Mouse (Mus musculus) liver, adult 2 months (tissue): Measurements from ENCODE around the gene Stat5b. TPM values are rescaled to one million over a fixed set of nuclear protein-coding genes. Genes with fewer than 3 reads are reported as not detected.
A peak's percentile ranks its signal among the peaks of the same experiment; 100 is the strongest.

Experiments used
- DNase-seq: peaks from one replicate; pipeline ENCODE4 v3.0.0-alpha.2; 2011; ENCODE audit warnings: low read depth, low spot score; ENCODE audit errors: extremely low read depth
- H3K27ac ChIP-seq: fragments of 200-500 bp; replicated peaks from 2 replicates; pipeline ENCODE4 v1.5.1; 2012; ENCODE audit warnings: low read depth, mild to moderate bottlenecking, control low read depth, inconsistent platforms, low read length; ENCODE audit not compliant: insufficient read depth
- H3K27me3 ChIP-seq: fragments of 200-500 bp; 2 replicates; pipeline ENCODE4 v1.6.1; 2012; ENCODE audit warnings: mild to moderate bottlenecking, moderate library complexity, low read length, inconsistent platforms; ENCODE audit not compliant: control insufficient read depth, insufficient read depth
- H3K36me3 ChIP-seq: fragments of 200-500 bp; 2 replicates; pipeline ENCODE4 v1.6.1; 2012; ENCODE audit warnings: low read length, inconsistent platforms; ENCODE audit not compliant: control insufficient read depth, insufficient read depth
- H3K4me1 ChIP-seq: fragments of 200-500 bp; 2 replicates; pipeline ENCODE4 v1.6.1; 2011; ENCODE audit warnings: low read length; ENCODE audit not compliant: control insufficient read depth, insufficient read depth
- H3K4me3 ChIP-seq: fragments of 200-500 bp; 2 replicates; pipeline ENCODE4 v1.5.1; 2011; ENCODE audit warnings: low read depth, mild to moderate bottlenecking, control low read depth, low read length, moderate library complexity; ENCODE audit not compliant: insufficient read depth
- H3K79me2 ChIP-seq: fragments of 200-500 bp; 2 replicates; pipeline ENCODE4 v1.6.1; 2012; ENCODE audit warnings: inconsistent platforms, mild to moderate bottlenecking, low read length, moderate library complexity; ENCODE audit not compliant: control insufficient read depth, insufficient read depth
- H3K9ac ChIP-seq: fragments of 200-500 bp; 2 replicates; pipeline ENCODE4 v1.6.1; 2012; ENCODE audit warnings: low read depth, mild to moderate bottlenecking, control low read depth, inconsistent platforms, low read length
- CTCF ChIP-seq: fragments of 200-500 bp; IDR thresholded peaks from 2 replicates; pipeline ENCODE4 v1.5.1; 2011; ENCODE audit warnings: low read depth, low read length, control low read depth
- POLR2A ChIP-seq: fragments of 200-500 bp; IDR thresholded peaks from 2 replicates; pipeline ENCODE4 v1.6.1; 2011; ENCODE audit warnings: low read length, control low read depth; ENCODE audit not compliant: insufficient read depth; ENCODE audit errors: extremely low read depth
- WGBS: fragments of 180-500 bp; shearing (Covaris S2); methylation state at CpG from one replicate; pipeline ENCODE4 v1.1.7; 2018; 5-methylcytosine and 5-hydroxymethylcytosine counted together
- polyA plus RNA-seq: library from polyadenylated mRNA; depleted of rRNA; stranded (reverse); fragments of >200 nt; gene quantifications from 2 replicates; pipeline ENCODE4 v1.2.3, GENCODE M21; 2012
- total RNA-seq: library from RNA; depleted of rRNA; stranded (reverse); fragments of >200 nt; gene quantifications from 2 replicates; pipeline ENCODE4 v1.2.3, GENCODE M21; 2014

Gene Stat5b
- total and polyA plus RNA-seq, 2 experiments, result 31.8 to 32.0 TPM

DNA sequence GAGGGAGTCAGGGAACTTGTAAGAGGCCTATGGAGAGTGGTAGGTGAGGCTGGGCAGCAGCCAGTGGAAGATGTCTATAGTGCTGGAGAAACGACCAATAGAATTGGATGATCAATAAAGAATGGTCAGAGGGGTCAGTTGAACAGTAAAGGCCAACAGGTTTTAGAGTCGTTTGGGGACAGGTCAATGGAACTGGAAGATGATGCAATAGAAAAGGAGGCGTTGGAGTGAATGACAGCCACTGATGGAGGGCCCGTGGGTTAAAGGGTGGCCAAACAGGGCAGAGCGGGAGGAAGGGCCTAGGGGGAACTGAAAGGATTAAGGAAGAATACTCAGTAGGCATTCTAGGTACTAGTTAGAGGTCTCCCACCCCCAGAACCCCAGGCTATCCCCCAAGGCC is 103.4 kb downstream of the Stat5b start:
- H3K4me1 ChIP-seq, result 0 out of 2 replicates have a peak, but pooled peaks cover 3% of the 10 kb centered on the region
- H3K36me3 ChIP-seq, result no peaks in the 10 kb centered on the region
- no peak overlapping the region for H3K9ac ChIP-seq
- WGBS, result 17% methylated on average over 5 of the region's 5 CpGs
- no peaks in the 10 kb centered on the region for H3K27me3 ChIP-seq
- no peak overlapping the region for H3K27ac ChIP-seq
- H3K79me2 ChIP-seq, result no peaks in the 10 kb centered on the region
- TF ChIP-seq CTCF (no peak), POLR2A (no peak)
- peak; percentile 79 for DNase-seq
- H3K4me3 ChIP-seq, result no peak overlapping the region

DNA sequence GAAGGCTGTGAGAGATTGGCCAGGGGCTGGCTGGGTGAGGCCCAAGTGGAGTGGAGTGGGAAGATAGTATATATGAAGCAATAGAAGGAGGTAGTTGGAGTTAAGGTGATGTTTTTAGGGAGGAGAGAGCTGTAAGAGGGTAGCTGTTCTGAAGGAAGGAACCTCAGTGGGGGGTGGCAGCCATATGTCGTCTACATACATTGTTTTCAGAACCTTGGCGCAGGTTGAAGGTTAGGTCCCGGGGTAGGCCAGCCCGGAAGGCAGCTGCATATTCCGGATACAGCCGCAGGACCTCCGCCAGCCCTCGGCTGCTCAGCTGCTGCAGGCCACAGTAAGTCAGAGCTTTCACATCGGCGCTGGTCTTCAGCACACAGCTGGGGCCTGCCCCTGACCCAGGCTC is 104.0 kb downstream of the Stat5b start:
- Histone ChIP-seq H3K27ac (no peak overlapping the region), H3K4me1 (0 out of 2 replicates have a peak, but pooled peaks cover 3% of the 10 kb centered on the region), H3K9ac (no peak overlapping the region), H3K36me3 (no peaks in the 10 kb centered on the region), H3K4me3 (no peak overlapping the region), H3K79me2 (no peaks in the 10 kb centered on the region), H3K27me3 (no peaks in the 10 kb centered on the region)
- DNase-seq, result no peak
- 81% methylated on average over 10 of the region's 10 CpGs for WGBS
- TF ChIP-seq CTCF (no peak), POLR2A (no peak)

- Histone ChIP-seq H3K4me1 (0 out of 2 replicates have a peak, but pooled peaks cover 3% of the 10 kb centered on the region), H3K4me3 (no peak overlapping the region), H3K36me3 (no peaks in the 10 kb centered on the region), H3K9ac (no peak overlapping the region), H3K79me2 (no peaks in the 10 kb centered on the region), H3K27me3 (no peaks in the 10 kb centered on the region), H3K27ac (no peak overlapping the region)
- TF ChIP-seq CTCF (peak; percentile 71), POLR2A (no peak)
- DNase-seq, result peak; percentile 21
- 30% methylated on average over 6 of the region's 6 CpGs for WGBS
Observed at GRCm38 (mm10) chr11:100745085-100745484, 105.4 kb downstream of the Stat5b start.

- Histone ChIP-seq H3K27me3 (no peaks in the 10 kb centered on the region), H3K79me2 (peaks cover 14% of the 10 kb centered on the region), H3K4me1 (peaks cover 8% of the 10 kb centered on the region), H3K4me3 (no peak overlapping the region), H3K27ac (no peak overlapping the region), H3K9ac (no peak overlapping the region), H3K36me3 (no peaks in the 10 kb centered on the region)
- DNase-seq, result no peak
- TF ChIP-seq CTCF (no peak), POLR2A (no peak)
- 65% methylated on average over 6 of the region's 6 CpGs for WGBS
Observed at GRCm38 (mm10) chr11:100741348-100741747, 109.2 kb downstream of the Stat5b start.

GRCm38 (mm10) chr11:100738749-100739148 is 111.8 kb downstream of the Stat5b start:
- H3K36me3 ChIP-seq, result no peaks in the 10 kb centered on the region
- peaks cover 18% of the 10 kb centered on the region for H3K4me1 ChIP-seq
- peaks cover 34% of the 10 kb centered on the region for H3K79me2 ChIP-seq
- no peak overlapping the region for H3K9ac ChIP-seq
- no peak for DNase-seq
- 28% methylated on average over 5 of the region's 5 CpGs for WGBS
- H3K4me3 ChIP-seq, result no peak overlapping the region
- TF ChIP-seq CTCF, result no peak
- TF ChIP-seq POLR2A, result no peak
- H3K27ac ChIP-seq, result no peak overlapping the region
- H3K27me3 ChIP-seq, result no peaks in the 10 kb centered on the region

DNA sequence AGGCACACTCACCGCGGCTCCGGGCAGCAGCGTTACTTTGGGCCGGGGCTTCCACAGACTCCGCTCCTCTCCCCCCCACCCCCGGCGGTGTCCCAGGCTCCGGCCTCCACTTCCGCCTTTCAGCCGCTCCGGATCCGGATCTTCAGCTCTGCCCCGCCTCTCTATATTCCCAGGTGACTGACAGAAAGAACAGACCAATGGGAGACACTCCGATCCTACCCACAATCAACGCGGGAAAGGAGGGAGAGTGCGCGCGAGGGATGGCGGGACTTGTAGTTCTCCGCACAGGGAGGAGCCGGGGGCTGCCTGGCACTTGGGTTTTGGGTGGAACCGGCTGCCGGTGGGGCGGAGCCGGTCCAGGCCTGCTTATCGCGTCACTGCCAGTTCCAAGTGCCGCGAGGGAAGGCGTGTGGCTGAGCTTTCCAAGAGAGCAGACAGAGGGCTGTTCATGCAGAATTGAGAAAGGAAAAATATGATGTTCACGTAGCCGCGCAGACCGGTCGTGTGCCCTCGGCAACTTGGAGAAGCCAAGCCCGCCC is 112.4 kb downstream of the Stat5b start, which contains the start of gene Rab5c:
Gene Rab5c, minus strand, starts transcription at position 150 of the 539 bp plus-strand sequence.
- WGBS, result under 1% methylated on average over 39 of the region's 39 CpGs
- peak within 1 kb of the TSS; percentile 96 for H3K9ac ChIP-seq
- peaks cover 18% of the 10 kb centered on the region for H3K4me1 ChIP-seq
- DNase-seq, result peak; percentile 97
- 0 out of 2 replicates have a peak, but pooled peaks cover under 1% of the 10 kb centered on the region for H3K36me3 ChIP-seq
- H3K79me2 ChIP-seq, result peaks cover 38% of the 10 kb centered on the region
- H3K4me3 ChIP-seq, result peak within 1 kb of the TSS; percentile 94
- H3K27ac ChIP-seq, result peak within 1 kb of the TSS; percentile 83
- no peaks in the 10 kb centered on the region for H3K27me3 ChIP-seq
- no peak for TF ChIP-seq CTCF
- TF ChIP-seq POLR2A, result peak; percentile 42; the same call in 1 of the 2 replicates
